ENCODE assay signal across 8 mouse cellular contexts in the genomic region with DNA sequence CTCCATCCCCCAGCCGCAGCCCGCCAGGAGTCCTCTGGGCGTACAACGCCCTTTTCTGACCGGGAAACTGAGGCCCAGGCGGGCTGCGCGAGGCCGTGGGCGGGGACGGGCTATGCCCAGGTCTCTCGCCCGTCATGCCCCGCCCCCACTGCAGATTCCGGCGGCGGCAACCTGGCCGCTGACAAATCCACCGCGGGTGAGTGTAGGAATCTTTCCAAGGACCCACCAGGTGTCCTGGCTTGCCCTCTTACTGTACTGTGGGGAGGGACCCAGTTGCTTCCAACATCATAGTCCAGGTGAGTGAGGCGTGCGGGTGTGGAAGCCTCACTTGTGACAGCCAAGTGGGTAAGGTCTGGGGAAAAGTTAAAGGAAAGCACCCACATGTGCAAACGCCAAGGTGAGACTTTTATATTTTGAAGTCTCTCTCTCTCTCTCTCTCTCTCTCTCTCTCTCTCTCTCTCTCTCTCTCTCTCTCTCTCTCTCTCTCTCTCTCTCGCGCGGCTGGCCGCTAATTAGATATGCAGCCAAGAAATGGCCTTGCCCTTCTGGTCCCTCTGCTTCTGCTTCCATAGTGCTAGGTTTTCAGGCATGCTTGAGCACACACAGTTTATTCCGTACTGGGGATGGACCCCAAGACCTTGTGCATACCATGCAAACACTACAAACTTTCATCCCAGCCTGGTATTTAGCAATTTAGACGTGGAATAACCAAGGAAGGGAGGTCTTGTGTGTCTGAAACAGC. TPM values are rescaled to one million over a fixed set of nuclear protein-coding genes. Genes with fewer than 3 reads are reported as not detected.
DNase-seq lines count a peak whose midpoint lies in the region; ATAC-seq lines count a peak whose summit lies in the region.

No protein-coding gene starts in this region.

- peak; percentile 53 for DNase-seq in layer of hippocampus, adult 11-12 months (ENCODE audit: low spot score)
- DNase-seq in layer of hippocampus, adult 9-11 months = no peak
- peak; percentile 87 for DNase-seq in cerebellum, adult 11-12 months

- peak overlapping the region; percentile 91 for H3K27ac ChIP-seq in forebrain, embryonic 15.5 days (replicated peaks)
- H3K27ac ChIP-seq in hindbrain, embryonic 15.5 days (replicated peaks) = peak overlapping the region; percentile 94
- peak overlapping the region; percentile 91 for H3K27ac ChIP-seq in limb, embryonic 12.5 days
- H3K27ac ChIP-seq in midbrain, embryonic 12.5 days (replicated peaks) = peak overlapping the region; percentile 89
- H3K27ac ChIP-seq in stomach, embryonic 14.5 days (ENCODE audit: low read length) = peak overlapping the region; percentile 76

- peak overlapping the region; percentile 80 for H3K4me2 ChIP-seq in forebrain, embryonic 15.5 days (replicated peaks)
- H3K4me2 ChIP-seq in hindbrain, embryonic 15.5 days = peak overlapping the region; percentile 88
- H3K4me2 ChIP-seq in limb, embryonic 12.5 days = peak overlapping the region; percentile 81
- peak overlapping the region; percentile 85 for H3K4me2 ChIP-seq in midbrain, embryonic 12.5 days (replicated peaks)
- H3K4me2 ChIP-seq in stomach, embryonic 14.5 days (replicated peaks; ENCODE audit: low read depth, low read length) = peak overlapping the region; percentile 76

- ATAC-seq in forebrain, embryonic 15.5 days (replicated peaks) = peak; percentile 48
- ATAC-seq in hindbrain, embryonic 15.5 days (ENCODE audit: low FRiP score, low read depth) = no peak
- peak; percentile 32; the same call in 1 of the 2 replicates for ATAC-seq in limb, embryonic 12.5 days (ENCODE audit: insufficient number of reproducible peaks, insufficient read depth, low FRiP score, low TSS enrichment, low read depth)
- ATAC-seq in midbrain, embryonic 12.5 days (ENCODE audit: low FRiP score, low read depth) = peak; percentile 61
- ATAC-seq in stomach, embryonic 14.5 days (ENCODE audit: insufficient number of reproducible peaks, insufficient read depth, low FRiP score, low read depth) = peak; percentile 77

- no peaks in the 10 kb centered on the region for H3K9me3 ChIP-seq in forebrain, embryonic 15.5 days
- H3K9me3 ChIP-seq in hindbrain, embryonic 15.5 days = no peaks in the 10 kb centered on the region
- no peaks in the 10 kb centered on the region for H3K9me3 ChIP-seq in limb, embryonic 12.5 days
- no peaks in the 10 kb centered on the region for H3K9me3 ChIP-seq in midbrain, embryonic 12.5 days
- no peaks in the 10 kb centered on the region for H3K9me3 ChIP-seq in stomach, embryonic 14.5 days (ENCODE audit: control insufficient read depth, low read depth, low read length)

- peaks cover 25% of the 10 kb centered on the region for H3K4me1 ChIP-seq in forebrain, embryonic 15.5 days
- H3K4me1 ChIP-seq in hindbrain, embryonic 15.5 days (replicated peaks) = peaks cover 27% of the 10 kb centered on the region
- H3K4me1 ChIP-seq in limb, embryonic 12.5 days (replicated peaks) = peaks cover 16% of the 10 kb centered on the region
- H3K4me1 ChIP-seq in midbrain, embryonic 12.5 days = peaks cover 24% of the 10 kb centered on the region
- peaks cover 14% of the 10 kb centered on the region; the same call in 1 of the 2 replicates for H3K4me1 ChIP-seq in stomach, embryonic 14.5 days (ENCODE audit: control insufficient read depth, insufficient read depth, low read length)

- H3K27me3 ChIP-seq in forebrain, embryonic 15.5 days = no peaks in the 10 kb centered on the region
- no peaks in the 10 kb centered on the region for H3K27me3 ChIP-seq in hindbrain, embryonic 15.5 days
- no peaks in the 10 kb centered on the region for H3K27me3 ChIP-seq in limb, embryonic 12.5 days
- H3K27me3 ChIP-seq in midbrain, embryonic 12.5 days = no peaks in the 10 kb centered on the region
- no peaks in the 10 kb centered on the region for H3K27me3 ChIP-seq in stomach, embryonic 14.5 days (ENCODE audit: control insufficient read depth, insufficient read depth, low read length)

- WGBS in forebrain, embryonic 15.5 days = under 1% methylated on average over 29 of the region's 29 CpGs
- WGBS in hindbrain, embryonic 15.5 days = 0% methylated on average over 28 of the region's 29 CpGs
- 0% methylated on average over 29 of the region's 29 CpGs for WGBS in limb, embryonic 12.5 days
- WGBS in midbrain, embryonic 12.5 days = under 1% methylated on average over 29 of the region's 29 CpGs
- under 1% methylated on average over 28 of the region's 29 CpGs for WGBS in stomach, embryonic 14.5 days

- H3K4me3 ChIP-seq in forebrain, embryonic 15.5 days = peak overlapping the region; percentile 49
- H3K4me3 ChIP-seq in hindbrain, embryonic 15.5 days = peak overlapping the region; percentile 79
- H3K4me3 ChIP-seq in limb, embryonic 12.5 days (replicated peaks) = peak overlapping the region; percentile 91
- H3K4me3 ChIP-seq in midbrain, embryonic 12.5 days = peak overlapping the region; percentile 74
- H3K4me3 ChIP-seq in stomach, embryonic 14.5 days (ENCODE audit: low read depth, low read length) = peak overlapping the region; percentile 85

- H3K36me3 ChIP-seq in forebrain, embryonic 15.5 days = peaks cover 26% of the 10 kb centered on the region
- peaks cover 26% of the 10 kb centered on the region for H3K36me3 ChIP-seq in hindbrain, embryonic 15.5 days
- peaks cover 27% of the 10 kb centered on the region for H3K36me3 ChIP-seq in limb, embryonic 12.5 days
- peaks cover 27% of the 10 kb centered on the region for H3K36me3 ChIP-seq in midbrain, embryonic 12.5 days
- H3K36me3 ChIP-seq in stomach, embryonic 14.5 days (ENCODE audit: control insufficient read depth, insufficient read depth, low read length) = peaks cover 18% of the 10 kb centered on the region

- peak overlapping the region; percentile 63 for H3K9ac ChIP-seq in forebrain, embryonic 15.5 days (replicated peaks)
- H3K9ac ChIP-seq in hindbrain, embryonic 15.5 days = peak overlapping the region; percentile 88
- H3K9ac ChIP-seq in limb, embryonic 12.5 days (replicated peaks) = peak overlapping the region; percentile 90
- peak overlapping the region; percentile 83 for H3K9ac ChIP-seq in midbrain, embryonic 12.5 days (replicated peaks)
- H3K9ac ChIP-seq in stomach, embryonic 14.5 days (replicated peaks; ENCODE audit: low read depth, low read length) = peak overlapping the region; percentile 82

RNA-seq across cellular contexts. Expression of a gene that starts 0.6 kb away (rescaled TPM):
- 15.9 TPM in 2 replicates for polyA plus RNA-seq in forebrain, embryonic 15.5 days (2015; fragmentation: Nextera tagmentation; extraction: Ambion mirVana)
- 13.4 and 13.6 TPM in 2 replicates for polyA plus RNA-seq in hindbrain, embryonic 15.5 days (2015; fragmentation: Nextera tagmentation; extraction: Ambion mirVana)
- polyA plus RNA-seq in limb, embryonic 12.5 days (2016; fragmentation: Nextera tagmentation; extraction: Ambion mirVana) = 10.9 and 13.3 TPM in 2 replicates
- polyA plus RNA-seq in midbrain, embryonic 12.5 days (2016; fragmentation: Nextera tagmentation; extraction: Ambion mirVana) = 14.2 and 15.5 TPM in 2 replicates
- 9.4 and 9.7 TPM in 2 replicates for polyA plus RNA-seq in stomach, embryonic 14.5 days (2014; fragmentation: Nextera tagmentation; extraction: Ambion mirVana)

RNA-seq across cellular contexts. Expression of a gene that starts 11.4 kb away (rescaled TPM):
- polyA plus RNA-seq in forebrain, embryonic 15.5 days (2015; fragmentation: Nextera tagmentation; extraction: Ambion mirVana) = 11.7 and 12.5 TPM in 2 replicates
- polyA plus RNA-seq in hindbrain, embryonic 15.5 days (2015; fragmentation: Nextera tagmentation; extraction: Ambion mirVana) = 11.7 and 11.8 TPM in 2 replicates
- 11.4 and 13.5 TPM in 2 replicates for polyA plus RNA-seq in limb, embryonic 12.5 days (2016; fragmentation: Nextera tagmentation; extraction: Ambion mirVana)
- 18.1 and 18.7 TPM in 2 replicates for polyA plus RNA-seq in midbrain, embryonic 12.5 days (2016; fragmentation: Nextera tagmentation; extraction: Ambion mirVana)
- 8.7 and 9.2 TPM in 2 replicates for polyA plus RNA-seq in stomach, embryonic 14.5 days (2014; fragmentation: Nextera tagmentation; extraction: Ambion mirVana)

RNA-seq across cellular contexts. Expression of a gene that starts 31.7 kb away (rescaled TPM):
- 0.20 and 0.50 TPM in 2 replicates for polyA plus RNA-seq in forebrain, embryonic 15.5 days (2015; fragmentation: Nextera tagmentation; extraction: Ambion mirVana)
- 0.39 and 0.45 TPM in 2 replicates for polyA plus RNA-seq in hindbrain, embryonic 15.5 days (2015; fragmentation: Nextera tagmentation; extraction: Ambion mirVana)
- 0.12 TPM in 1 of 2 replicates, not detected in the other for polyA plus RNA-seq in limb, embryonic 12.5 days (2016; fragmentation: Nextera tagmentation; extraction: Ambion mirVana)
- polyA plus RNA-seq in midbrain, embryonic 12.5 days (2016; fragmentation: Nextera tagmentation; extraction: Ambion mirVana) = 0.13 TPM in 1 of 2 replicates, not detected in the other
- polyA plus RNA-seq in stomach, embryonic 14.5 days (2014; fragmentation: Nextera tagmentation; extraction: Ambion mirVana) = not detected in 2 replicates

RNA-seq across cellular contexts. Expression of a gene that starts 32.6 kb away (rescaled TPM):
- 252 and 278 TPM in 2 replicates for polyA plus RNA-seq in forebrain, embryonic 15.5 days (2015; fragmentation: Nextera tagmentation; extraction: Ambion mirVana)
- polyA plus RNA-seq in hindbrain, embryonic 15.5 days (2015; fragmentation: Nextera tagmentation; extraction: Ambion mirVana) = 217 and 230 TPM in 2 replicates
- 496 and 531 TPM in 2 replicates for polyA plus RNA-seq in limb, embryonic 12.5 days (2016; fragmentation: Nextera tagmentation; extraction: Ambion mirVana)
- polyA plus RNA-seq in midbrain, embryonic 12.5 days (2016; fragmentation: Nextera tagmentation; extraction: Ambion mirVana) = 376 and 420 TPM in 2 replicates
- 386 and 397 TPM in 2 replicates for polyA plus RNA-seq in stomach, embryonic 14.5 days (2014; fragmentation: Nextera tagmentation; extraction: Ambion mirVana)

RNA-seq across cellular contexts. Expression of a gene that starts 39.1 kb away (rescaled TPM):
- polyA plus RNA-seq in forebrain, embryonic 15.5 days (2015; fragmentation: Nextera tagmentation; extraction: Ambion mirVana) = 0.61 and 0.84 TPM in 2 replicates
- polyA plus RNA-seq in hindbrain, embryonic 15.5 days (2015; fragmentation: Nextera tagmentation; extraction: Ambion mirVana) = 1.1 and 1.3 TPM in 2 replicates
- polyA plus RNA-seq in limb, embryonic 12.5 days (2016; fragmentation: Nextera tagmentation; extraction: Ambion mirVana) = 0.70 and 0.83 TPM in 2 replicates
- 0.79 and 0.93 TPM in 2 replicates for polyA plus RNA-seq in midbrain, embryonic 12.5 days (2016; fragmentation: Nextera tagmentation; extraction: Ambion mirVana)
- 0.97 and 1.4 TPM in 2 replicates for polyA plus RNA-seq in stomach, embryonic 14.5 days (2014; fragmentation: Nextera tagmentation; extraction: Ambion mirVana)
